Mouse (Mus musculus) hematopoietic stem cell, adult 5-6 weeks (primary cell): Measurements from ENCODE around the gene Afdn. TPM values are rescaled to one million over a fixed set of nuclear protein-coding genes. Genes with fewer than 3 reads are reported as not detected.
"Not testable (repeated sequence)": the region's sequence is repeated elsewhere in the genome, so short reads cannot be mapped to it uniquely, and the experiment has no call there.

ENCODE experiments used
- ATAC-seq, 2 experiments: fragments of 125-278 bp in 1 of 2; replicated peaks in 1 of 2; 2 replicates each; pipeline ENCODE4 v1.8.0; 2016 to 2017; ENCODE audit warnings: inconsistent platforms in 2 of 2, mild to moderate bottlenecking in 2 of 2, moderate number of reproducible peaks in 2 of 2, low read depth in 1 of 2, moderate TSS enrichment in 1 of 2; ENCODE audit not compliant: low FRiP score in 2 of 2, poor library complexity in 2 of 2, severe bottlenecking in 2 of 2, insufficient read depth in 1 of 2, low TSS enrichment in 1 of 2
- total RNA-seq: library from RNA; stranded (forward); fragments of 172-1452, 232-1000 nt; gene quantifications from 2 replicates; pipeline ENCODE4 v1.2.3, GENCODE M21; 2017

Afdn gene
- total RNA-seq, 1 experiment from 2014 or later: 18.8 TPM

- ATAC-seq: no peak
Measured at GRCm38 (mm10) chr17:13898838-13899237, 138.5 kb downstream of the Afdn start.

GRCm38 (mm10) chr17:13899241-13899640, 138.9 kb downstream of the Afdn start:
- ATAC-seq: no peak

- ATAC-seq: no peak
Measured at GRCm38 (mm10) chr17:13903793-13904192, 143.5 kb downstream of the Afdn start.

GRCm38 (mm10) chr17:13907082-13907481, 146.7 kb downstream of the Afdn start:
- no peak for ATAC-seq

- ATAC-seq: no peak
Measured at GRCm38 (mm10) chr17:13907681-13908080, 147.3 kb downstream of the Afdn start.

- ATAC-seq: no peak
Measured at GRCm38 (mm10) chr17:13913951-13914350, 153.6 kb downstream of the Afdn start.

- ATAC-seq: no peak
Measured at GRCm38 (mm10) chr17:13914531-13914930, 154.2 kb downstream of the Afdn start.

GRCm38 (mm10) chr17:13920771-13921170, 160.4 kb downstream of the Afdn start:
- no peak for ATAC-seq

GRCm38 (mm10) chr17:13923418-13923817, 163.1 kb downstream of the Afdn start:
- ATAC-seq: no peak

- no peak for ATAC-seq
Measured at GRCm38 (mm10) chr17:13924588-13924987, 164.2 kb downstream of the Afdn start.

GRCm38 (mm10) chr17:13925931-13926330, 165.6 kb downstream of the Afdn start:
- no peak for ATAC-seq

- no peak for ATAC-seq
Measured at GRCm38 (mm10) chr17:13930421-13930820, 170.1 kb downstream of the Afdn start.

- ATAC-seq: not testable (repeated sequence)
Measured at GRCm38 (mm10) chr17:13935364-13935763, 175.0 kb downstream of the Afdn start.

GRCm38 (mm10) chr17:13937787-13938186, 177.4 kb downstream of the Afdn start:
- no peak for ATAC-seq

- ATAC-seq: peak in 1 of 2 experiments; percentile 21; a peak in 1 of 4 replicates
Measured at GRCm38 (mm10) chr17:13938652-13939051, 178.3 kb downstream of the Afdn start.

- not testable (repeated sequence) for ATAC-seq
Measured at GRCm38 (mm10) chr17:13939231-13939630, 178.9 kb downstream of the Afdn start.

GRCm38 (mm10) chr17:13940487-13940886, 180.1 kb downstream of the Afdn start:
- ATAC-seq: no peak

- ATAC-seq: not testable (repeated sequence)
Measured at GRCm38 (mm10) chr17:13948073-13948472, 187.7 kb downstream of the Afdn start, which contains the start of gene Gm7168. TSS of gene Gm7168 (plus strand) at chr17:13948373.

GRCm38 (mm10) chr17:13951570-13951969, 191.2 kb downstream of the Afdn start:
- ATAC-seq: not testable (repeated sequence)
